Mouse (Mus musculus): Measurements from ENCODE around the gene Ubxn7. TPM values are rescaled to one million over a fixed set of nuclear protein-coding genes. Genes with fewer than 3 reads are reported as not detected.

Gene Ubxn7
- polyA plus RNA-seq, 1 experiment from 2014 or later, result 13.2 TPM

GRCm38 (mm10) chr16:32363530-32363929 is 31.5 kb downstream of the Ubxn7 start:
- H3K4me3 ChIP-seq (ENCODE audit: low read depth, low read length), result no peak overlapping the region
- H3K9ac ChIP-seq (replicated peaks; ENCODE audit: low read depth), result no peak overlapping the region
- H3K36me3 ChIP-seq (ENCODE audit: insufficient read depth, low read length), result peaks cover 3% of the 10 kb centered on the region; the same call in 1 of the 2 replicates
- no peaks in the 10 kb centered on the region for H3K4me1 ChIP-seq (ENCODE audit: insufficient read depth, low read depth, low read length)
- DNase-seq (ENCODE audit: low spot score) (no peak), ATAC-seq (no peak)
- TF ChIP-seq EP300 (IDR thresholded peaks at IDR 0.05) (no peak), CTCF (IDR thresholded peaks at IDR 0.05) (no peak)
- H3K27me3 ChIP-seq (replicated peaks; ENCODE audit: insufficient read depth, low read length), result no peaks in the 10 kb centered on the region
- H3K4me2 ChIP-seq (replicated peaks; ENCODE audit: low read depth, low read length), result no peak overlapping the region
- 70% methylated on average over 2 of the region's 2 CpGs for WGBS
- no peak overlapping the region for H3K27ac ChIP-seq (ENCODE audit: low read length)
- H3K9me3 ChIP-seq (ENCODE audit: low read length), result no peaks in the 10 kb centered on the region

- Histone ChIP-seq H3K4me1 (ENCODE audit: insufficient read depth, low read depth, low read length) (no peaks in the 10 kb centered on the region), H3K27ac (ENCODE audit: low read length) (no peak overlapping the region), H3K36me3 (ENCODE audit: insufficient read depth, low read length) (peaks cover 22% of the 10 kb centered on the region), H3K9ac (replicated peaks; ENCODE audit: low read depth) (no peak overlapping the region), H3K9me3 (ENCODE audit: low read length) (no peaks in the 10 kb centered on the region), H3K4me3 (ENCODE audit: low read depth, low read length) (no peak overlapping the region), H3K4me2 (replicated peaks; ENCODE audit: low read depth, low read length) (no peak overlapping the region), H3K27me3 (replicated peaks; ENCODE audit: insufficient read depth, low read length) (no peaks in the 10 kb centered on the region)
- TF ChIP-seq EP300 (IDR thresholded peaks at IDR 0.05), result no peak
- TF ChIP-seq CTCF (IDR thresholded peaks at IDR 0.05), result peak; percentile 53
- ATAC-seq (no peak), DNase-seq (ENCODE audit: low spot score) (peak; percentile 16)
- WGBS, result 85% methylated on average over 4 of the region's 4 CpGs
These were observed 39.3 kb downstream of the Ubxn7 start for GRCm38 (mm10) chr16:32371351-32371750.

- no peak for TF ChIP-seq CTCF (IDR thresholded peaks at IDR 0.05)
- TF ChIP-seq EP300 (IDR thresholded peaks at IDR 0.05), result no peak
- Histone ChIP-seq H3K9me3 (ENCODE audit: low read length) (no peaks in the 10 kb centered on the region), H3K27me3 (replicated peaks; ENCODE audit: insufficient read depth, low read length) (no peaks in the 10 kb centered on the region), H3K36me3 (ENCODE audit: insufficient read depth, low read length) (peaks cover 41% of the 10 kb centered on the region), H3K9ac (replicated peaks; ENCODE audit: low read depth) (no peak overlapping the region), H3K4me2 (replicated peaks; ENCODE audit: low read depth, low read length) (no peak overlapping the region), H3K4me3 (ENCODE audit: low read depth, low read length) (no peak overlapping the region), H3K27ac (ENCODE audit: low read length) (no peak overlapping the region), H3K4me1 (ENCODE audit: insufficient read depth, low read depth, low read length) (no peaks in the 10 kb centered on the region)
- no peak for DNase-seq (ENCODE audit: low spot score)
- 95% methylated on average over 2 of the region's 2 CpGs for WGBS
- ATAC-seq, result no peak
These were observed 47.5 kb downstream of the Ubxn7 start for GRCm38 (mm10) chr16:32379575-32379974.

GRCm38 (mm10) chr16:32382901-32383300 is 50.8 kb downstream of the Ubxn7 start:
- Histone ChIP-seq H3K27me3 (replicated peaks; ENCODE audit: insufficient read depth, low read length) (no peaks in the 10 kb centered on the region), H3K4me3 (ENCODE audit: low read depth, low read length) (no peak overlapping the region), H3K4me1 (ENCODE audit: insufficient read depth, low read depth, low read length) (no peaks in the 10 kb centered on the region), H3K9ac (replicated peaks; ENCODE audit: low read depth) (no peak overlapping the region), H3K36me3 (ENCODE audit: insufficient read depth, low read length) (peaks cover 26% of the 10 kb centered on the region), H3K9me3 (ENCODE audit: low read length) (no peaks in the 10 kb centered on the region), H3K4me2 (replicated peaks; ENCODE audit: low read depth, low read length) (no peak overlapping the region), H3K27ac (ENCODE audit: low read length) (no peak overlapping the region)
- ATAC-seq (no peak), DNase-seq (ENCODE audit: low spot score) (no peak)
- TF ChIP-seq EP300 (IDR thresholded peaks at IDR 0.05) (no peak), CTCF (IDR thresholded peaks at IDR 0.05) (no peak)

- H3K4me1 ChIP-seq (ENCODE audit: insufficient read depth, low read depth, low read length), result no peaks in the 10 kb centered on the region
- 81% methylated on average over 2 of the region's 2 CpGs for WGBS
- ATAC-seq (no peak), DNase-seq (ENCODE audit: low spot score) (no peak)
- H3K36me3 ChIP-seq (ENCODE audit: insufficient read depth, low read length), result peaks cover 24% of the 10 kb centered on the region; the same call in 1 of the 2 replicates
- H3K4me3 ChIP-seq (ENCODE audit: low read depth, low read length), result no peak overlapping the region
- H3K27me3 ChIP-seq (replicated peaks; ENCODE audit: insufficient read depth, low read length), result no peaks in the 10 kb centered on the region
- H3K9ac ChIP-seq (replicated peaks; ENCODE audit: low read depth), result no peak overlapping the region
- TF ChIP-seq CTCF (IDR thresholded peaks at IDR 0.05), result no peak
- TF ChIP-seq EP300 (IDR thresholded peaks at IDR 0.05), result no peak
- H3K27ac ChIP-seq (ENCODE audit: low read length), result no peak overlapping the region
- H3K4me2 ChIP-seq (replicated peaks; ENCODE audit: low read depth, low read length), result no peak overlapping the region
- H3K9me3 ChIP-seq (ENCODE audit: low read length), result no peaks in the 10 kb centered on the region
These were observed 52.8 kb downstream of the Ubxn7 start for GRCm38 (mm10) chr16:32384885-32385284.

GRCm38 (mm10) chr16:32386826-32387225 is 54.8 kb downstream of the Ubxn7 start:
- Histone ChIP-seq H3K4me1 (ENCODE audit: insufficient read depth, low read depth, low read length) (no peaks in the 10 kb centered on the region), H3K36me3 (ENCODE audit: insufficient read depth, low read length) (peaks cover 27% of the 10 kb centered on the region; the same call in 1 of the 2 replicates), H3K27me3 (replicated peaks; ENCODE audit: insufficient read depth, low read length) (no peaks in the 10 kb centered on the region), H3K4me3 (ENCODE audit: low read depth, low read length) (no peak overlapping the region), H3K9me3 (ENCODE audit: low read length) (no peaks in the 10 kb centered on the region), H3K4me2 (replicated peaks; ENCODE audit: low read depth, low read length) (no peak overlapping the region), H3K27ac (ENCODE audit: low read length) (no peak overlapping the region), H3K9ac (replicated peaks; ENCODE audit: low read depth) (no peak overlapping the region)
- no peak for ATAC-seq
- WGBS, result 65% methylated on average over 3 of the region's 3 CpGs
- TF ChIP-seq CTCF (IDR thresholded peaks at IDR 0.05) (no peak), EP300 (IDR thresholded peaks at IDR 0.05) (no peak)
- DNase-seq (ENCODE audit: low spot score), result no peak

- peaks cover 33% of the 10 kb centered on the region; the same call in 1 of the 2 replicates for H3K36me3 ChIP-seq (ENCODE audit: insufficient read depth, low read length)
- no peak overlapping the region for H3K4me2 ChIP-seq (replicated peaks; ENCODE audit: low read depth, low read length)
- DNase-seq (ENCODE audit: low spot score) (no peak), ATAC-seq (no peak)
- H3K27ac ChIP-seq (ENCODE audit: low read length), result no peak overlapping the region
- H3K4me1 ChIP-seq (ENCODE audit: insufficient read depth, low read depth, low read length), result no peaks in the 10 kb centered on the region
- TF ChIP-seq CTCF (IDR thresholded peaks at IDR 0.05) (no peak), EP300 (IDR thresholded peaks at IDR 0.05) (no peak)
- no peak overlapping the region for H3K9ac ChIP-seq (replicated peaks; ENCODE audit: low read depth)
- no peaks in the 10 kb centered on the region for H3K9me3 ChIP-seq (ENCODE audit: low read length)
- H3K4me3 ChIP-seq (ENCODE audit: low read depth, low read length), result no peak overlapping the region
- no peaks in the 10 kb centered on the region for H3K27me3 ChIP-seq (replicated peaks; ENCODE audit: insufficient read depth, low read length)
These were observed 57.0 kb downstream of the Ubxn7 start for GRCm38 (mm10) chr16:32389049-32389448.

Measured in lung, postnatal 0 days (tissue).